Mouse (Mus musculus) CH12.LX (cell line): ENCODE results near the gene Grip1. TPM values are rescaled to one million over a fixed set of nuclear protein-coding genes. Genes with fewer than 3 reads are reported as not detected.

Experiments used
- DNase-seq: peaks from one replicate; pipeline ENCODE4 v3.0.0-alpha.2; 2013; ENCODE audit errors: extremely low read depth
- H3K27ac ChIP-seq: 2 replicates; pipeline ENCODE4 v1.5.1; 2012; ENCODE audit warnings: low read depth, mild to moderate bottlenecking, control low read depth, moderate library complexity; ENCODE audit not compliant: insufficient read depth
- H3K27me3 ChIP-seq: replicated peaks from 2 replicates; pipeline ENCODE3; 2012; ENCODE audit warnings: inconsistent platforms
- H3K36me3 ChIP-seq, 2 experiments: replicated peaks in 1 of 2; 2 replicates each; pipeline versions ENCODE3 to v1.6.1; 2012; ENCODE audit warnings: inconsistent platforms in 1 of 2, low read length in 1 of 2, mild to moderate bottlenecking in 1 of 2, mixed read lengths in 1 of 2, moderate library complexity in 1 of 2; ENCODE audit not compliant: control insufficient read depth in 1 of 2, insufficient read depth in 1 of 2
- H3K4me1 ChIP-seq, 2 experiments: 2 replicates each; pipeline ENCODE4 v1.6.1; 2012; ENCODE audit warnings: inconsistent platforms in 1 of 2, moderate library complexity in 1 of 2; ENCODE audit not compliant: insufficient read depth in 2 of 2, control insufficient read depth in 1 of 2
- H3K4me2 ChIP-seq: 2 replicates; pipeline ENCODE4 v1.6.1; 2012; ENCODE audit warnings: low read depth, mild to moderate bottlenecking, control low read depth; ENCODE audit not compliant: poor library complexity, insufficient read depth, severe bottlenecking
- H3K4me3 ChIP-seq, 3 experiments: fragments of 150-350 bp in 1 of 3; sonication (generic) in 1 of 3; replicated peaks in 1 of 3; 2 replicates each; pipeline versions ENCODE3 to v1.5.1; 2011 to 2012; ENCODE audit warnings: low read depth in 2 of 3, low read length in 2 of 3, mild to moderate bottlenecking in 2 of 3, moderate library complexity in 2 of 3, control low read depth in 1 of 3, improper control_type of control experiment in 1 of 3, inconsistent platforms in 1 of 3, mixed read lengths in 1 of 3; ENCODE audit not compliant: poor library complexity in 1 of 3
- H3K79me2 ChIP-seq: replicated peaks from 2 replicates; pipeline ENCODE4 v1.6.1; 2012; ENCODE audit warnings: mild to moderate bottlenecking, moderate library complexity; ENCODE audit not compliant: control insufficient read depth, poor library complexity, insufficient read depth, severe bottlenecking; ENCODE audit errors: extremely low read depth
- H3K9ac ChIP-seq: 2 replicates; pipeline ENCODE4 v1.6.1; 2012; ENCODE audit warnings: low read depth, mild to moderate bottlenecking, control low read depth, moderate library complexity; ENCODE audit not compliant: insufficient read depth
- H3K9me3 ChIP-seq: replicated peaks from 2 replicates; pipeline ENCODE3; 2012; ENCODE audit warnings: low read length, inconsistent platforms, mixed read lengths
- CTCF ChIP-seq, 2 experiments: IDR thresholded peaks in 1 of 2; conservative IDR thresholded peaks in 1 of 2; 2 replicates each; pipeline ENCODE4 v1.5.1; 2011 to 2012; ENCODE audit warnings: low read depth in 2 of 2, low read length in 2 of 2, improper control_type of control experiment in 1 of 2, inconsistent platforms in 1 of 2, mild to moderate bottlenecking in 1 of 2, moderate library complexity in 1 of 2
- E2F4 ChIP-seq: IDR thresholded peaks from 2 replicates; pipeline ENCODE4 v1.6.1; 2011; ENCODE audit warnings: low read depth, low read length, improper control_type of control experiment; ENCODE audit not compliant: insufficient replicate concordance
- ETS1 ChIP-seq: conservative IDR thresholded peaks from 2 replicates; pipeline ENCODE4 v1.6.1; 2012; ENCODE audit warnings: low read depth, mild to moderate bottlenecking, inconsistent platforms, low read length, improper control_type of control experiment, moderate library complexity
- GABPA ChIP-seq: IDR thresholded peaks from 2 replicates; pipeline ENCODE4 v1.6.1; 2012; ENCODE audit warnings: low read depth, low read length, improper control_type of control experiment, inconsistent platforms; ENCODE audit not compliant: insufficient replicate concordance
- JUN ChIP-seq: IDR thresholded peaks from 2 replicates; pipeline ENCODE4 v1.6.1; 2011; ENCODE audit warnings: low read depth, mild to moderate bottlenecking, low read length, improper control_type of control experiment, moderate library complexity; ENCODE audit not compliant: insufficient read depth
- JUND ChIP-seq: conservative IDR thresholded peaks from 2 replicates; pipeline ENCODE4 v1.6.1; 2011; ENCODE audit warnings: low read depth, low read length, improper control_type of control experiment
- MAX ChIP-seq: IDR thresholded peaks from 2 replicates; pipeline ENCODE4 v1.6.1; 2011; ENCODE audit warnings: low read length, improper control_type of control experiment
- MAZ ChIP-seq: IDR thresholded peaks from 2 replicates; pipeline ENCODE4 v1.6.1; 2012; ENCODE audit warnings: low read depth, mild to moderate bottlenecking, inconsistent platforms, low read length, improper control_type of control experiment, moderate library complexity
- MYC ChIP-seq: IDR thresholded peaks from 2 replicates; pipeline ENCODE4 v1.6.1; 2011; ENCODE audit warnings: low read depth, mild to moderate bottlenecking, improper control_type of control experiment, low read length
- NRF1 ChIP-seq: IDR thresholded peaks from 2 replicates; pipeline ENCODE4 v1.6.1; 2014; ENCODE audit warnings: low read depth, mild to moderate bottlenecking, inconsistent platforms, low read length, improper control_type of control experiment, moderate library complexity
- PAX5 ChIP-seq: IDR thresholded peaks from 2 replicates; pipeline ENCODE4 v1.6.1; 2012; ENCODE audit warnings: low read length, inconsistent platforms, mixed read lengths
- POLR2AphosphoS2 ChIP-seq: IDR thresholded peaks from 2 replicates; pipeline ENCODE4 v1.6.1; 2011; ENCODE audit warnings: low read depth, low read length, improper control_type of control experiment
- RAD21 ChIP-seq: IDR thresholded peaks from 2 replicates; pipeline ENCODE4 v1.6.1; 2011; ENCODE audit warnings: low read depth, mild to moderate bottlenecking, low read length, improper control_type of control experiment, moderate library complexity
- SIN3A ChIP-seq: IDR thresholded peaks from 2 replicates; pipeline ENCODE4 v1.6.1; 2012; ENCODE audit warnings: low read length, improper control_type of control experiment, inconsistent platforms
- TBP ChIP-seq: conservative IDR thresholded peaks from 2 replicates; pipeline ENCODE4 v1.6.1; 2011; ENCODE audit warnings: low read depth, low read length, improper control_type of control experiment
- TCF12 ChIP-seq: IDR thresholded peaks from 2 replicates; pipeline ENCODE4 v1.6.1; 2014; ENCODE audit warnings: low read depth, mild to moderate bottlenecking, inconsistent platforms, low read length, improper control_type of control experiment
- UBTF ChIP-seq: IDR thresholded peaks from 2 replicates; pipeline ENCODE4 v1.6.1; 2012; ENCODE audit warnings: low read depth, mild to moderate bottlenecking, inconsistent platforms, low read length, improper control_type of control experiment, moderate library complexity
- USF1 ChIP-seq: IDR thresholded peaks from 2 replicates; pipeline ENCODE4 v1.6.1; 2014; ENCODE audit warnings: low read depth, mild to moderate bottlenecking, inconsistent platforms, low read length, improper control_type of control experiment
- USF2 ChIP-seq: conservative IDR thresholded peaks from 2 replicates; pipeline ENCODE4 v1.6.1; 2011; ENCODE audit warnings: low read depth, low read length, improper control_type of control experiment
- ZC3H11A ChIP-seq: IDR thresholded peaks from 2 replicates; pipeline ENCODE4 v1.6.1; 2012; ENCODE audit warnings: low read depth, mild to moderate bottlenecking, inconsistent platforms, low read length, improper control_type of control experiment
- ZKSCAN1 ChIP-seq: IDR thresholded peaks from 2 replicates; pipeline ENCODE4 v1.6.1; 2012; ENCODE audit warnings: low read depth, inconsistent platforms, low read length, improper control_type of control experiment, borderline replicate concordance
- ZMIZ1 ChIP-seq: IDR thresholded peaks from 2 replicates; pipeline ENCODE4 v1.6.1; 2012; ENCODE audit warnings: low read depth, mild to moderate bottlenecking, inconsistent platforms, low read length, improper control_type of control experiment
- ZNF384 ChIP-seq: IDR thresholded peaks from 2 replicates; pipeline ENCODE4 v1.6.1; 2012; ENCODE audit warnings: low read depth, low read length, improper control_type of control experiment, inconsistent platforms
- dilution Hi-C: fragments of 300-500 bp; cut with MboI; formaldehyde crosslinking; loops from 2 replicates; pipeline ENCODE4 v1.14.3; 2020; ENCODE audit warnings: low sequenced_read_pairs; ENCODE audit not compliant: extremely low pct_unique_long_range_greater_than_20kb, extremely low pct_ligation_motif_present
- in situ Hi-C: fragments of 300-500 bp; cut with MboI; formaldehyde crosslinking; loops from 3 replicates; pipeline ENCODE4 v1.14.3; 2019; ENCODE audit warnings: low sequenced_read_pairs, low pct_ligation_motif_present, low pct_unique_long_range_greater_than_20kb, mixed read lengths
- polyA plus RNA-seq: library from polyadenylated mRNA; unstranded; fragments of >175 nt; gene quantifications from 2 replicates; pipeline ENCODE4 v1.2.1, GENCODE M21; 2012; ENCODE audit warnings: low read depth; ENCODE audit not compliant: insufficient read length
- total RNA-seq, 2 experiments: library from RNA; depleted of rRNA; stranded (reverse); fragments of 300-350 nt in 1 of 2; fragments of >200 nt in 1 of 2; gene quantifications; 2 replicates each; pipeline ENCODE4 v1.2.3; 2012 to 2014

Gene Grip1
- total and polyA plus RNA-seq, 3 experiments = 0.09 to 0.33 (median 0.13) TPM

DNA sequence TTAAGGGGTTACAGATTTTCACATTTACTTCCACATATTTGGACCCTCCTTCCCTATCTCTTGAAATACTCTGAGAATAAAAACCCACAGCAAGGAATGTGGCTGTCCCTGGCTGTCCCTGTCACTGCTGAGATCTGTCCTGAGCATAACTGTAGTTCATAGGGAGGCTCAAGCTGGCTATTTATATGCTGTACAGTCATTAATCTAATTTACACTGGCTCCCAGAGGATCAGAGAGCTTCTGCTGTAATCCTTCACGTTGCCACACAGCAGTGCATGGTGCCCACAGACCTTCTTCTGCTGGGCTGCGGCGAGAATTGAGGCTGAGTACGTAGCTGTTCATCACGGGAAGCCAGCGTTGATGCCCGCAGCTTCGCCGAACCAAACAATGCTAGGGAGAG lies 464.4 kb downstream of the Grip1 start:
- dilution Hi-C loops = no loop called here

DNA sequence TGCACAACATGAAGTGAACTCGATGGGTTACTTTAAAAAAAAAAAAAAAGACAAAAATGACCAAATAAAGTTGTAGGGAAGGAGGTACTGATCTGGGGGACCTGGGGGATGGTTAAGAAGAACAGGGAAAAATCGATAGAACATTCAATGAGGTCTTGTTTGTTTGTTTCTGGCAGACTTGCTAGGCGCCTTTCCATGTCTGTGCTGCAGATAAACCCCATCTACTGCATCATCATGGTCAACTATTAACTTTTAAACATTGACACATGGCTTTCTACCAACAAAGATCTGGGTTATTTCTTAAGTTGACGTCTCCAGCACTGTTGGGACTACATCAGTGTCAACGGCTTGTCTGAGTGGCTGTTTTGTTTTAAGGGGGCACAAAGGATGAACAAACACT lies 474.3 kb downstream of the Grip1 start:
- no peaks in the 10 kb centered on the region for H3K9me3 ChIP-seq
- TF ChIP-seq SIN3A (no peak), TBP (no peak), RAD21 (no peak), CTCF (conservative IDR thresholded peaks at IDR 0.05 in 1 of 2, IDR thresholded peaks at IDR 0.05 in 1 of 2; ENCODE audit: low read depth in 2 of 2, low read length in 2 of 2) (no peak), USF1 (no peak), MAZ (no peak), MYC (no peak), GABPA (no peak), ZKSCAN1 (no peak), E2F4 (no peak)
- TF ChIP-seq, all 38 proteins: peak for 0
- Histone ChIP-seq H3K36me3 (no peaks in the 10 kb centered on the region), H3K27me3 (no peaks in the 10 kb centered on the region), H3K4me2 (no peak overlapping the region), H3K4me1 (peaks cover 2 to 10% of the 10 kb centered on the region in 2 experiments; a peak in 1 of 4 replicates), H3K4me3 (no peak overlapping the region), H3K9ac (no peak overlapping the region), H3K27ac (no peak overlapping the region), H3K79me2 (no peaks in the 10 kb centered on the region)
- dilution Hi-C loops (no loop called here), in situ Hi-C loops (no loop called here)
- no peak for DNase-seq

More for the DNA sequence above, 464.4 kb downstream of the Grip1 start:
- Histone ChIP-seq H3K36me3 (no peaks in the 10 kb centered on the region), H3K4me1 (peaks cover 4 to 5% of the 10 kb centered on the region in 2 experiments; a peak in 2 of 4 replicates), H3K27ac (no peak overlapping the region), H3K9ac (no peak overlapping the region), H3K27me3 (no peaks in the 10 kb centered on the region), H3K4me3 (no peak overlapping the region), H3K79me2 (no peaks in the 10 kb centered on the region), H3K9me3 (no peaks in the 10 kb centered on the region), H3K4me2 (no peak overlapping the region)
- no peak for TF ChIP-seq GABPA
- no peak for TF ChIP-seq ZNF384
- no peak for TF ChIP-seq MYC
- no peak for TF ChIP-seq UBTF
- no peak for TF ChIP-seq SIN3A
- no peak for TF ChIP-seq JUND
- no peak for TF ChIP-seq ZC3H11A
- no peak for TF ChIP-seq PAX5
- TF ChIP-seq MAX = no peak
- no peak for TF ChIP-seq POLR2AphosphoS2
- TF ChIP-seq USF2 = no peak
- TF ChIP-seq MAZ = no peak
- no peak for TF ChIP-seq NRF1
- no peak for TF ChIP-seq ZMIZ1
- TF ChIP-seq JUN = no peak
- TF ChIP-seq ETS1 = no peak
- TF ChIP-seq USF1 = no peak
- TF ChIP-seq ZKSCAN1 = no peak
- no peak for TF ChIP-seq TCF12
- in situ Hi-C loops = no loop called here
- DNase-seq = no peak
